Mouse (Mus musculus): ENCODE results near the gene Tmco4. TPM values are rescaled to one million over a fixed set of nuclear protein-coding genes. Genes with fewer than 3 reads are reported as not detected.

Tmco4 gene
- polyA plus RNA-seq, 1 experiment from 2014 or later: 5.4 TPM

GRCm38 (mm10) chr4:139018388-139018787, 45.7 kb downstream of the Tmco4 start:
- no peak overlapping the region for H3K27ac ChIP-seq (ENCODE audit: poor library complexity, severe bottlenecking)
- no peak overlapping the region for H3K9ac ChIP-seq
- H3K4me2 ChIP-seq: no peak overlapping the region
- no peaks in the 10 kb centered on the region for H3K27me3 ChIP-seq (replicated peaks)
- peaks cover 3% of the 10 kb centered on the region; the same call in 1 of the 2 replicates for H3K9me3 ChIP-seq (replicated peaks)
- 71% methylated on average over 14 of the region's 14 CpGs for WGBS
- H3K36me3 ChIP-seq: peaks cover 7% of the 10 kb centered on the region
- H3K4me1 ChIP-seq (replicated peaks): peaks cover 16% of the 10 kb centered on the region
- no peak for ATAC-seq (ENCODE audit: insufficient number of reproducible peaks, low FRiP score)
- H3K4me3 ChIP-seq: no peak overlapping the region

DNA sequence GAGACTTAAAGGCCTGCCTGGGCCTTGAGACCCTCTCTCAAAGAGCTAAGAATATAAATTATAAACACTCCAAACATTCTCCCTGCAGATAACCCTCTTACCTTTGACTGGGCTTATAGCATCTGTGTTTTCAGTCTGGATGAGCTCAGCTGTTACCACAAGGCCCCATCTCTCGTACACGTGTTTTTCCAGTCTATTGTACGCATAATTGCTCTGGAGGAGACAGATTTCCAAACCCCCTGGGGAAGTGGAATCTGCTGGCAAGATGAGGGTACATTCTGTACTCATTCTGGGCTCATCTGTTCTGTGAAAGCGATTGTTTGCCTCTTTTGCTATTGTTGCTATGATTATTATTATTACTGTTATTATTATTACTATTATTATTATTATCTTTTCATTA, 46.3 kb downstream of the Tmco4 start:
- Histone ChIP-seq H3K4me1 (replicated peaks) (peaks cover 16% of the 10 kb centered on the region), H3K9ac (no peak overlapping the region), H3K9me3 (replicated peaks) (peaks cover 3% of the 10 kb centered on the region; the same call in 1 of the 2 replicates), H3K27ac (ENCODE audit: poor library complexity, severe bottlenecking) (no peak overlapping the region), H3K4me2 (no peak overlapping the region), H3K27me3 (replicated peaks) (no peaks in the 10 kb centered on the region), H3K36me3 (peaks cover 7% of the 10 kb centered on the region), H3K4me3 (no peak overlapping the region)
- no peak for ATAC-seq (ENCODE audit: insufficient number of reproducible peaks, low FRiP score)
- 72% methylated on average over 4 of the region's 4 CpGs for WGBS

- WGBS: 34% methylated on average over 13 of the region's 13 CpGs
- Histone ChIP-seq H3K36me3 (peaks cover 4% of the 10 kb centered on the region), H3K9ac (no peak overlapping the region), H3K4me2 (peak overlapping the region; percentile 23; the same call in 1 of the 2 replicates), H3K4me3 (no peak overlapping the region), H3K27me3 (replicated peaks) (no peaks in the 10 kb centered on the region), H3K4me1 (replicated peaks) (peaks cover 16% of the 10 kb centered on the region), H3K27ac (ENCODE audit: poor library complexity, severe bottlenecking) (no peak overlapping the region), H3K9me3 (replicated peaks) (peaks cover 3% of the 10 kb centered on the region; the same call in 1 of the 2 replicates)
- peak; percentile 56; the same call in 1 of the 2 replicates for ATAC-seq (ENCODE audit: insufficient number of reproducible peaks, low FRiP score)
Measured at GRCm38 (mm10) chr4:139019413-139019812, 46.7 kb downstream of the Tmco4 start.

DNA sequence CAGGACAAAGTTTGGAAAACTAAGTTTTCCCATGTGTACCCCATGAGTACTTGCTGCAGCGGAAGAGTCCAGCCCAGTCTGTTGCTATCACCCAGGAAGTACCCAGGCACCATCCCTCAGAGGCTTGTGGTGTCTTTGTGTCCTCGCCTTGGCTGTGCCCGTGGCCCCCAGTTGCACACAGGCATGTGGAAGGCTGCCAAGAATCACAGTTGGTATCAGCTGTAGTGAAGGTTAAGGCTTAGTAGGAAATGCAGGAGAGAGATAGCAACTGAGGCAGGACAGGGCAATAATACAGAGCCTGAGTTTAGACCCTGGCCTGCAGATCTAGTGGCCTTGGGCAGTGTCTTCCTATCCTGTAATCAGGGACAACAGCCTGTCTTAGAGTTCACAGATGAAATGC, 47.7 kb downstream of the Tmco4 start:
- H3K27me3 ChIP-seq (replicated peaks): peaks cover 3% of the 10 kb centered on the region; the same call in 1 of the 2 replicates
- no peak overlapping the region for H3K27ac ChIP-seq (ENCODE audit: poor library complexity, severe bottlenecking)
- 30% methylated on average over 3 of the region's 3 CpGs for WGBS
- peaks cover 16% of the 10 kb centered on the region for H3K4me1 ChIP-seq (replicated peaks)
- no peak overlapping the region for H3K4me3 ChIP-seq
- no peak overlapping the region for H3K9ac ChIP-seq
- peaks cover 3% of the 10 kb centered on the region; the same call in 1 of the 2 replicates for H3K36me3 ChIP-seq
- no peaks in the 10 kb centered on the region for H3K9me3 ChIP-seq (replicated peaks)
- ATAC-seq (ENCODE audit: insufficient number of reproducible peaks, low FRiP score): no peak
- no peak overlapping the region for H3K4me2 ChIP-seq

DNA sequence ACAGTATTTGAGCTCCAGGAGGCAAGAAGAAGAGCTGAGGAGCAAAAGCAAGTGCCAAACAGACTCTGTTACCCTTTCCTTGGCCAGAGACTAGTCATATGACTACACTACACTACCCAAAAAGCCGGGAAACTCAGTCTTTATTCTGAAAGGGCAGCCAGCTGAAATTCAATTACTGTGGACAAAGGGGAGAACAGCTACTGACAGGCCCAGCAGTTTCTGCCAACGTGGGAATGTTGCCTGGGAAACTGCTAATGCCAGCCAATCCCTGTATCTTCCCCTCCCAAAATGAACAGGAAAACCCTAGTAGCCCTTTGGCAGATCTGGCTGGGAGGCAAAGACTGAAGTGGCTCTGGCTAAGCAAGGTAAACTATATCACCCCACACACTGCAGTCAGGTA, 51.7 kb downstream of the Tmco4 start:
- Histone ChIP-seq H3K4me3 (no peak overlapping the region), H3K9ac (no peak overlapping the region), H3K27ac (ENCODE audit: poor library complexity, severe bottlenecking) (no peak overlapping the region), H3K9me3 (replicated peaks) (no peaks in the 10 kb centered on the region), H3K27me3 (replicated peaks) (peaks cover 12% of the 10 kb centered on the region), H3K4me1 (replicated peaks) (peaks cover 15% of the 10 kb centered on the region), H3K36me3 (peaks cover 3% of the 10 kb centered on the region; the same call in 1 of the 2 replicates), H3K4me2 (no peak overlapping the region)
- ATAC-seq (ENCODE audit: insufficient number of reproducible peaks, low FRiP score): no peak
- WGBS: 34% methylated on average over 2 of the region's 2 CpGs

GRCm38 (mm10) chr4:139030675-139031074, 58.0 kb downstream of the Tmco4 start:
- Histone ChIP-seq H3K27me3 (replicated peaks) (peaks cover 12% of the 10 kb centered on the region), H3K4me2 (no peak overlapping the region), H3K27ac (ENCODE audit: poor library complexity, severe bottlenecking) (no peak overlapping the region), H3K4me1 (replicated peaks) (peaks cover 14% of the 10 kb centered on the region), H3K36me3 (peaks cover 3% of the 10 kb centered on the region; the same call in 1 of the 2 replicates), H3K9me3 (replicated peaks) (no peaks in the 10 kb centered on the region), H3K9ac (no peak overlapping the region), H3K4me3 (no peak overlapping the region)
- ATAC-seq (ENCODE audit: insufficient number of reproducible peaks, low FRiP score): no peak
- WGBS: 54% methylated on average over 6 of the region's 6 CpGs

DNA sequence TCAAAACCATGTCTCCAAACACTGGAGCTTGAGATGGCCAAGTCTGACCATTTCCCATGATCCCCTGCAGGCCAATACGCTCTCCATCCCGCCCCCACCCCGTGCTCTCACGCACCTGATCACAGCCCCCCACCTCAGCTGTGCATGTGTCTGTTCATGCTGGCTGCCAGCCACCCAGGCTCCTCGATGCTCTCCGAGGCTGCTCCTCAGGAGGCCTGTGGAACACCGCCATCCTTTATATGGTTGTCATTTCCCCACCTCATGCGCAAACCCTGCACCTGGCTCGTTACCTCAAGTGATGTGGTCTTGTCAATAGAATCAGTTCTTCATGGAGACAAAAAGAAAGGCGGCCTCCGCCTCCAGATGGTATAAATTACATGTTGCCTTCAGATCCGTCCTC, 59.8 kb downstream of the Tmco4 start:
- Histone ChIP-seq H3K9me3 (replicated peaks) (0 out of 2 replicates have a peak, but pooled peaks cover 7% of the 10 kb centered on the region), H3K4me3 (no peak overlapping the region), H3K27ac (ENCODE audit: poor library complexity, severe bottlenecking) (no peak overlapping the region), H3K9ac (no peak overlapping the region), H3K36me3 (peaks cover 7% of the 10 kb centered on the region; the same call in 1 of the 2 replicates), H3K27me3 (replicated peaks) (peaks cover 12% of the 10 kb centered on the region), H3K4me1 (replicated peaks) (peaks cover 14% of the 10 kb centered on the region), H3K4me2 (no peak overlapping the region)
- 87% methylated on average over 12 of the region's 12 CpGs for WGBS
- ATAC-seq (ENCODE audit: insufficient number of reproducible peaks, low FRiP score): no peak

DNA sequence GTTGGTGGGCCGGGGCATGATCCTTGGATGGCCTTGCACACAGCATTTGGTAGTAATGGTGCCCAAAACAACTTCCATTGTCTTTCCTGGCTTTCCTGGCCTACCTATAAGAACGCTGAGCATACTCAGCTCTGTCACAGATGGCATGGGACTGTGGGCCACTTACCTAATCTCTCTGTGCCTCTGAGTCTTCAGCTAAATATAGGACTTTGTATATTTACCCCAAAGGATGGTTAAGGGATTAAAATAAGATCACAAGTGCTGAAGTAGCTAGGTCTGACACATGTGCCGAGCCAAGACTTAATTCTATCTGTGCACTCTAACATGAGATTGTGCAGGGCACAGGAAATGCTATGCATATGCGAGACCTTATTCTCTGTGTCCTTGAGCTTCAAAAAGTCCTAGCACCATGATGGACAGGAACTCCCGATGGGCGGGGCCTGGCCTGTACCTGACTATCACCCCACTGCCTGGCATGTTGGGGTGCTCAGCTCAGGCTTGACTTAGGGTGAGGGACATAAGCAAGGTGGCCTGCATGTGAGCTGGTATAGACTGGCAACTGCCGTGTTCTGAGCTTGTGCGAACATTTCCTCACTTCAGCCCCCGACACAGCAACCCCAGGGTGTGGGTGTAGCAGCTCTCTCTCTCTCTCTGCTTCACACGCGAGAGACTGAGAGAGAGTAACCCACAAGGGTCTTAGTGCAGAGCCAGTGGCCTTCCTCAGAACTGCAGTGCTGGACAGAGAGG, 60.7 kb downstream of the Tmco4 start:
- Histone ChIP-seq H3K9ac (no peak overlapping the region), H3K36me3 (peaks cover 7% of the 10 kb centered on the region; the same call in 1 of the 2 replicates), H3K9me3 (replicated peaks) (0 out of 2 replicates have a peak, but pooled peaks cover 7% of the 10 kb centered on the region), H3K4me1 (replicated peaks) (peaks cover 14% of the 10 kb centered on the region), H3K4me2 (no peak overlapping the region), H3K27me3 (replicated peaks) (peaks cover 10% of the 10 kb centered on the region), H3K4me3 (no peak overlapping the region), H3K27ac (ENCODE audit: poor library complexity, severe bottlenecking) (peak overlapping the region; percentile 36)
- WGBS: 59% methylated on average over 11 of the region's 11 CpGs
- ATAC-seq (ENCODE audit: insufficient number of reproducible peaks, low FRiP score): no peak

DNA sequence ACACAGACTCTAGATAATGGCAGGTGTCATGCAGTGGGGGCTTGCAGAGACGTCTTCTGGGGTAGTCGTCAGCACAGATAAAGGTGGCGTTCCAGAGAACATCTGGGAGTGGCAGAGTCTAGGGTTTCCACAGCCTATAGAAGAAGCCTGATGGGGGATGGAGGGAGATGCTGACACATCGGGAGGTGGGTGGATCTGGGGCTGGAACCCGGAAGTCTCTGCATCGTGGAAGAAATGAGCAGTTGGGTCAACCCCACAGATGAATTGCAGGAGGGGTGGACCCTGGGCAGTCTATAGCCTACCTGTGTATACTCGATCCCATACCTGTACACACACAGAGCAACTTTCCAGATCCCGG, 61.3 kb downstream of the Tmco4 start:
- Histone ChIP-seq H3K27ac (ENCODE audit: poor library complexity, severe bottlenecking) (peak overlapping the region; percentile 36; the same call in 1 of the 2 replicates), H3K4me2 (no peak overlapping the region), H3K27me3 (replicated peaks) (peaks cover 10% of the 10 kb centered on the region), H3K36me3 (peaks cover 7% of the 10 kb centered on the region; the same call in 1 of the 2 replicates), H3K9me3 (replicated peaks) (0 out of 2 replicates have a peak, but pooled peaks cover 7% of the 10 kb centered on the region), H3K9ac (no peak overlapping the region), H3K4me3 (no peak overlapping the region), H3K4me1 (replicated peaks) (peaks cover 14% of the 10 kb centered on the region)
- ATAC-seq (ENCODE audit: insufficient number of reproducible peaks, low FRiP score): no peak
- 63% methylated on average over 8 of the region's 8 CpGs for WGBS

DNA sequence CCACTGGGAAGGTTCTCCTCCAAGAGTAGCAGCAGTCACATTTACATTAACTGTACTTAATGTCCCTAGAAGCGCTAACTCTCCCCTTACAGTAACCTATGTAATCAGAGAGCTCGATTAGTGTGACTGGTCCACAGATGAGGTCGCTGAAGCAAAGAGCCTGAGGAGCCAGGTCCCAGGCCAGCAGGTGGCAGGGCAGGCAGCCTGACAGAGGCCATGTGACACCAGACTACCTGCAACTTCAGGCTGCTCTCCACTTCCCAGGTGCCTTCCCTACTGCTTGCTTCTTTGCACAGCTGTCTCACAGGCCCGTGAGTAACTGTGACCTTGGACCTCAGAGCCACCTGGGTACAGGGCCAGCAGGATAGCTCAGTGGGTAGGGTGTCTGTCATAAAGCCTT, 61.9 kb downstream of the Tmco4 start:
- 39% methylated on average over 4 of the region's 4 CpGs for WGBS
- H3K27ac ChIP-seq (ENCODE audit: poor library complexity, severe bottlenecking): no peak overlapping the region
- no peak overlapping the region for H3K4me3 ChIP-seq

GRCm38 (mm10) chr4:139034942-139035341, 62.3 kb downstream of the Tmco4 start:
- H3K36me3 ChIP-seq: peaks cover 7% of the 10 kb centered on the region; the same call in 1 of the 2 replicates
- H3K9ac ChIP-seq: no peak overlapping the region
- no peak overlapping the region for H3K27ac ChIP-seq (ENCODE audit: poor library complexity, severe bottlenecking)
- peaks cover 14% of the 10 kb centered on the region for H3K4me1 ChIP-seq (replicated peaks)
- 86% methylated on average over 3 of the region's 3 CpGs for WGBS
- no peak for ATAC-seq (ENCODE audit: insufficient number of reproducible peaks, low FRiP score)
- peaks cover 20% of the 10 kb centered on the region for H3K27me3 ChIP-seq (replicated peaks)
- 0 out of 2 replicates have a peak, but pooled peaks cover 7% of the 10 kb centered on the region for H3K9me3 ChIP-seq (replicated peaks)
- no peak overlapping the region for H3K4me3 ChIP-seq
- no peak overlapping the region for H3K4me2 ChIP-seq

More for the DNA sequence above, 61.9 kb downstream of the Tmco4 start:
- H3K4me2 ChIP-seq: no peak overlapping the region
- peaks cover 16% of the 10 kb centered on the region for H3K27me3 ChIP-seq (replicated peaks)
- peaks cover 14% of the 10 kb centered on the region for H3K4me1 ChIP-seq (replicated peaks)
- ATAC-seq (ENCODE audit: insufficient number of reproducible peaks, low FRiP score): no peak
- H3K36me3 ChIP-seq: peaks cover 7% of the 10 kb centered on the region; the same call in 1 of the 2 replicates
- H3K9me3 ChIP-seq (replicated peaks): 0 out of 2 replicates have a peak, but pooled peaks cover 7% of the 10 kb centered on the region
- H3K9ac ChIP-seq: no peak overlapping the region

All from heart, embryonic 12.5 days (tissue).